Mouse (Mus musculus) MEL (cell line): ENCODE results near the gene Aldh1a2.

ENCODE experiments used
- CTCF ChIP-seq, 3 experiments: IDR thresholded peaks in 2 of 3; conservative IDR thresholded peaks in 1 of 3; 2 replicates each; pipeline ENCODE4 v1.5.1; 2011 to 2012; ENCODE audit warnings: low read length in 3 of 3, low read depth in 2 of 3, mild to moderate bottlenecking in 2 of 3, improper control_type of control experiment in 1 of 3, inconsistent platforms in 1 of 3, mixed read lengths in 1 of 3, moderate library complexity in 1 of 3; ENCODE audit not compliant: control insufficient read depth in 1 of 3, insufficient read depth in 1 of 3, poor library complexity in 1 of 3, severe bottlenecking in 1 of 3
- SIN3A ChIP-seq: IDR thresholded peaks from 2 replicates; pipeline ENCODE4 v1.6.1; 2012; ENCODE audit warnings: low read length, improper control_type of control experiment, inconsistent platforms

GRCm38 (mm10) chr9:71209299-71209698 lies 6.3 kb upstream of the Aldh1a2 start:
- TF ChIP-seq SIN3A: no peak
- no peak for TF ChIP-seq CTCF (IDR thresholded peaks at IDR 0.05 in 2 of 3, conservative IDR thresholded peaks at IDR 0.05 in 1 of 3; ENCODE audit: control insufficient read depth in 1 of 3, insufficient read depth in 1 of 3, low read depth in 2 of 3, low read length in 3 of 3, poor library complexity in 1 of 3, severe bottlenecking in 1 of 3)
